Mouse (Mus musculus) ES-Bruce4 (cell line): ENCODE results near the gene Gorab.

Experiments
- CTCF ChIP-seq: IDR thresholded peaks from one replicate; pipeline ENCODE4 v1.8.1; 2011; ENCODE audit warnings: low read depth, low read length
- EP300 ChIP-seq: IDR thresholded peaks from 2 replicates; pipeline ENCODE4 v1.6.1; 2011; ENCODE audit warnings: low read depth, low read length; ENCODE audit not compliant: insufficient read depth
- POLR2A ChIP-seq: IDR thresholded peaks from one replicate; pipeline ENCODE4 v1.8.1; 2011; ENCODE audit warnings: low read length; ENCODE audit not compliant: insufficient read depth

DNA sequence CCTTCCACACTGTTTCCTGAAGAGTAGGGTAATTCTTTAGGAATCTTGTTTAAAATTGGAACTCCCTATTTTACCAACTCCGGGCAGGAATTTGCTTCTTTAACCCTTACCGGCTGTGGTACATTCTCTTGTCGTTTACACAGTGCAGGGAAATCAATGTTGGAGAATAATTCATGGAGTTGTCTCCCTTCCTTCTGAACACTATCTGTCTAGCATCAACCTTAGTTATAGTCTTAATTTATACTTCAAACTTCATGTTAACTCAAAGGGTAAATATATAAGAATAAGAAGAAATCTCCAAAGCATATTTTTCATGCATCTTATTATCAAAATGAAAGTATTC lies 64.3 kb downstream of the Gorab start:
- TF ChIP-seq CTCF (no peak), EP300 (no peak), POLR2A (no peak)
